Mouse (Mus musculus): Measurements from ENCODE around the gene Zswim8. TPM values are rescaled to one million over a fixed set of nuclear protein-coding genes. Genes with fewer than 3 reads are reported as not detected.

Gene Zswim8
- 16.8 and 20.8 TPM in 2 replicates for polyA plus RNA-seq (2012; rRNA removed)
- polyA plus RNA-seq (2014; fragmentation: Nextera tagmentation; extraction: Ambion mirVana), result 3.1 and 4.0 TPM in 2 replicates

- WGBS (ENCODE audit: insufficient replicate concordance), result under 1% methylated on average over 77 of the region's 80 CpGs
- TF ChIP-seq CTCF (IDR thresholded peaks at IDR 0.05; ENCODE audit: low read depth) (peak; percentile 41), EP300 (IDR thresholded peaks at IDR 0.05; ENCODE audit: low read depth) (no peak)
- peaks cover 12 to 14% of the 10 kb centered on the region in 2 experiments for H3K4me1 ChIP-seq (replicated peaks; ENCODE audit: control insufficient read depth in 2 of 2, insufficient read depth in 2 of 2, low read length in 1 of 2)
Measured at GRCm38 (mm10) chr14:20707201-20708190, at the start of gene Zswim8. Gene Zswim8, plus strand, starts transcription at chr14:20707552.

GRCm38 (mm10) chr14:20658326-20658725 lies 49.0 kb upstream of the Zswim8 start:
- Histone ChIP-seq H3K4me3 (ENCODE audit: insufficient read depth in 1 of 2, low read depth in 2 of 2, low read length in 2 of 2) (no peak overlapping the region), H3K27ac (no peak overlapping the region), H3K27me3 (ENCODE audit: control insufficient read depth, insufficient read depth, low read length) (peaks cover 23% of the 10 kb centered on the region), H3K36me3 (replicated peaks; ENCODE audit: control insufficient read depth, insufficient read depth, low read depth) (no peaks in the 10 kb centered on the region), H3K4me2 (ENCODE audit: low read depth) (no peak overlapping the region), H3K4me1 (replicated peaks; ENCODE audit: control insufficient read depth in 2 of 2, insufficient read depth in 2 of 2, low read length in 1 of 2) (0 out of 4 replicates have a peak, but pooled peaks cover 0 to 2% of the 10 kb centered on the region in 2 experiments), H3K9me3 (ENCODE audit: control insufficient read depth, low read length) (no peaks in the 10 kb centered on the region), H3K9ac (replicated peaks) (no peak overlapping the region)
- TF ChIP-seq EP300 (IDR thresholded peaks at IDR 0.05; ENCODE audit: low read depth) (no peak), CTCF (IDR thresholded peaks at IDR 0.05; ENCODE audit: low read depth) (peak; percentile 75)
- no peak for ATAC-seq (ENCODE audit: insufficient read depth)
- no peak for DNase-seq (ENCODE audit: low read depth in 3 of 3, low spot score in 3 of 3)

More at GRCm38 (mm10) chr14:20707201-20708190, at the start of gene Zswim8:
- peak within 1 kb of the TSS; percentile 75 to 98 for H3K4me3 ChIP-seq (ENCODE audit: insufficient read depth in 1 of 2, low read depth in 2 of 2, low read length in 2 of 2)
- H3K9ac ChIP-seq (replicated peaks), result peak within 1 kb of the TSS; percentile 96
- no peaks in the 10 kb centered on the region for H3K27me3 ChIP-seq (ENCODE audit: control insufficient read depth, insufficient read depth, low read length)
- H3K4me2 ChIP-seq (ENCODE audit: low read depth), result peak within 1 kb of the TSS; percentile 99
- ATAC-seq (ENCODE audit: insufficient read depth) (peak; percentile 86), DNase-seq (ENCODE audit: low read depth in 3 of 3, low spot score in 3 of 3) (peak; percentile 62 to 73 (median 68))
- no peaks in the 10 kb centered on the region; the same call in 1 of the 2 replicates for H3K36me3 ChIP-seq (replicated peaks; ENCODE audit: control insufficient read depth, insufficient read depth, low read depth)
- no peaks in the 10 kb centered on the region for H3K9me3 ChIP-seq (ENCODE audit: control insufficient read depth, low read length)
- peak within 1 kb of the TSS; percentile 70 for H3K27ac ChIP-seq

- Histone ChIP-seq H3K4me3 (ENCODE audit: insufficient read depth in 1 of 2, low read depth in 2 of 2, low read length in 2 of 2) (no peak overlapping the region), H3K4me2 (ENCODE audit: low read depth) (no peak overlapping the region), H3K9ac (replicated peaks) (no peak overlapping the region), H3K4me1 (replicated peaks; ENCODE audit: control insufficient read depth in 2 of 2, insufficient read depth in 2 of 2, low read length in 1 of 2) (0 out of 4 replicates have a peak, but pooled peaks cover 0 to 2% of the 10 kb centered on the region in 2 experiments), H3K9me3 (ENCODE audit: control insufficient read depth, low read length) (no peaks in the 10 kb centered on the region), H3K27me3 (ENCODE audit: control insufficient read depth, insufficient read depth, low read length) (peaks cover 28% of the 10 kb centered on the region), H3K27ac (no peak overlapping the region), H3K36me3 (replicated peaks; ENCODE audit: control insufficient read depth, insufficient read depth, low read depth) (no peaks in the 10 kb centered on the region)
- DNase-seq (ENCODE audit: low read depth in 3 of 3, low spot score in 3 of 3) (no peak), ATAC-seq (ENCODE audit: insufficient read depth) (no peak)
- WGBS (ENCODE audit: insufficient replicate concordance), result 71% methylated on average over 6 of the region's 6 CpGs
- TF ChIP-seq CTCF (IDR thresholded peaks at IDR 0.05; ENCODE audit: low read depth) (no peak), EP300 (IDR thresholded peaks at IDR 0.05; ENCODE audit: low read depth) (no peak)
Measured at GRCm38 (mm10) chr14:20658902-20659301, 48.5 kb upstream of the Zswim8 start.

GRCm38 (mm10) chr14:20659687-20660086 lies 47.7 kb upstream of the Zswim8 start:
- ATAC-seq (ENCODE audit: insufficient read depth), result no peak
- H3K4me1 ChIP-seq (replicated peaks; ENCODE audit: control insufficient read depth in 2 of 2, insufficient read depth in 2 of 2, low read length in 1 of 2), result 0 out of 4 replicates have a peak, but pooled peaks cover 0 to 2% of the 10 kb centered on the region in 2 experiments
- no peak overlapping the region for H3K9ac ChIP-seq (replicated peaks)
- no peaks in the 10 kb centered on the region for H3K36me3 ChIP-seq (replicated peaks; ENCODE audit: control insufficient read depth, insufficient read depth, low read depth)
- H3K9me3 ChIP-seq (ENCODE audit: control insufficient read depth, low read length), result no peaks in the 10 kb centered on the region
- no peak for TF ChIP-seq EP300 (IDR thresholded peaks at IDR 0.05; ENCODE audit: low read depth)
- WGBS (ENCODE audit: insufficient replicate concordance), result 90% methylated on average over 7 of the region's 7 CpGs
- no peak overlapping the region for H3K27ac ChIP-seq
- H3K27me3 ChIP-seq (ENCODE audit: control insufficient read depth, insufficient read depth, low read length), result peaks cover 32% of the 10 kb centered on the region
- H3K4me2 ChIP-seq (ENCODE audit: low read depth), result no peak overlapping the region
- no peak overlapping the region for H3K4me3 ChIP-seq (ENCODE audit: insufficient read depth in 1 of 2, low read depth in 2 of 2, low read length in 2 of 2)
- DNase-seq (ENCODE audit: low read depth in 3 of 3, low spot score in 3 of 3), result no peak
